Mouse (Mus musculus) c-Kit-negative CD71-positive TER-119-positive erythroid progenitor cells, embryonic 14.5 days (primary cell): ENCODE data around the gene Gm28047.
"Not testable (repeated sequence)": the region's sequence is repeated elsewhere in the genome, so short reads cannot be mapped to it uniquely, and the experiment has no call there.

Source experiments
- DNase-seq: peaks from one replicate; pipeline ENCODE4 v3.0.0-alpha.2; 2013; ENCODE audit warnings: low read depth, low spot score

Gm28047 gene

DNA sequence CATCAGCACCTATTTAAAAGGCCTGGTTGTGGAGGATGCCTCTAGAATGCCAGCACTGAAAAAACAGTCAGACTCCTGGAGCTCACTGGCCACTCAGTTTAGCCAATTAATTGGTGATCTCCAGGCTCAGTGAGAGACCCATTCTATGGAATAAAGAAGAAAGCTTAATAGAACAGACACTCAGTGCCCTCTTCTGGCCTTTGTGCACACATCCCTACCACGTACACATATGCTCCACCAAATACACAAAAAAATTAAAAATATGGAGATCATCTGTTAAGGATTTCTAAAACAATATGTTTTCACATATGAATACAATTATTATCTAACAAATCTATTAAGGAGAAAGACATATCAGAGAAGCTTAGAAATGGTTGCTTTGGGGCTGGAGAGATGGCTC is 4.1 kb downstream of the Gm28047 start:
- DNase-seq = no peak

DNA sequence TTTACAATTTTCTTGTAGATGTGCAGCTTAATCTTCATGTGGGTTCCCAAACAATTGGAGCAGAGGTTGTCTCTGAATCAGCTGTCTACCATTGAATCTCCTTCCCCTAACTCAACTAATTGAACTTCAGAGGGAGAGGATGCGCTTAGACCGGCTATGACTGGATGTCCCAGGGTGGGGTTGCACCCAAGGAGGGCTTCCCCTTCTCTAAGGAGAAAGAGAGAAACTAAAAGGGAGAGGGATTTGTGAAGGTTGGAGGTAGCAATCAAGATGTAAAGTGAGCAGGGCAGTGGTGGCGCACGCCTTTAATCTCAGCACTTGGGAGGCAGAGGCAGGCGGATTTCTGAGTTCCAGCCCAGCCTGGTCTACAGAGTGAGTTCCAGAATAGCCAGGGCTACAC is 5.4 kb downstream of the Gm28047 start:
- DNase-seq = no peak

DNA sequence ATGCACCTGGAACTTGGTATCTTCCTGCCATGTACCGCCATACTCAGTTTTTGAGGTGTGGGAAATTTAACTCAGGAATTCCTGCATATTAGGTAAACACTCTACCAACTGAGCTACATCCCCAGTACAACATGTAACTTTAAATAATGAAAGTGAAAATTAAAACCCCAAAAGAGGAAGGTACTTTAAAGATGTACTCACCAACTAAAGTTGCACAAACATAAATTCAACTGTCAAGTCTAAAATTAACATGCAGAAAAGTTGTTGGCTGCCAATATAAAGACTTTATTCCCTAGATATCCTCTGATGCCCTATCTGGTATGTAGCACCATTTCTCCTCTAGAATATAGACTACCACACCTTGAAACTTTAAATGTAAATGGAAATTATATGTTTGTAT is 7.2 kb downstream of the Gm28047 start:
- no peak for DNase-seq

DNA sequence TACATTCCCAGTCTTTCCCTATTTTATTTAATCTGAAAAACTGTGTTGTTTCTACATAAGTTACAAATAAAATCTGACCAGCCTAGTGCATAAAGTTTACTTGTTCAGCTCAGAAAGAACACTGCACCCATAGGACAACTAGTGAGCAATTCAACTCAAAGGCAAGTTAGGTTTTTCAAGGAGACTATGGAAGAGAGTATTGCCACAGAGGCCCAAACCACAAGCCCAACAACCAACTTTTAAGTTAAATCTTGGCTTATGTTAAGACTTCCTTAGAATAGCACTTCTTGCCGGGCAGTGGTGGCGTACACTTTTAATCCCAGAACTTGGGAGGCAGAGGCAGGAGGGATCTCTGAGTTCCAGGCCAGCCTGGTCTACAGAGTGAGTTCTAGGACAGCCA is 8.7 kb downstream of the Gm28047 start:
- DNase-seq = no peak

DNA sequence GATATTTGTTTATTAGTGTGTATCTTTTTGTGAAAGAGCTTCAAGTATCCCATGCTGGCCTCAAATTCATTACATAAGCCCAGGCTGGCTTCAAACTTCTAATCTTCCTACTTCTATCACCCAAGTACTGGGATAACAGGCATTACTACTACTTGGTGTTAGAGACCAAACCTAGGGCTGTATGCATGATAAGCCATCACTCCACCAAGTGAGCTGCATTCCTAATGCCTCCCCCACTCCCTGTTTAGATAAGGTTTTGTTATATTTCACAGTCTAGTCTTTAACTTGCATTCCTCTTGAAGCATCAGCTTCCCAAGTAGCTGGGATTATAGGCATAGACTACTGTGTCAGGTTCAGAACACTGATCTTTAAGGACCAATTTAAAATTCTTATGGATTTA is 10.6 kb downstream of the Gm28047 start:
- no peak for DNase-seq

DNA sequence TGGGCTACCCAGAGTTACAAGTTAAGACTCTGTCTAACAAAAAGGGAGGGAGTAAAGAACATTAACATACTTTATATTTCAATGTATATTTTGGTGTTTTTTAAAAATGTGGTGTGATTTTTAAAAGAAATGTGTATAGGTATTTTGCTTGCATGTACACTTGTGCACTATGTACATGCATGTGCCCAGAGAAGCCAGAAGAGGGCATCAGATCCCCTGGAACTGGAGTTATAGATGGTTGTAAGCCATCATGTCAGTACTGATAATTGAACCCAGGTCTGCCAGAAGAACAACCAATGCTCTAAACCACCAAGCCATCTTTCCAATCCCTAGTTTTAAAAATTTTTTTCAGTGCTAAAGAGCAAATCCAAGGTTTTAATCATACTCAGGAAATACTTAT is 11.9 kb downstream of the Gm28047 start:
- no peak for DNase-seq

DNA sequence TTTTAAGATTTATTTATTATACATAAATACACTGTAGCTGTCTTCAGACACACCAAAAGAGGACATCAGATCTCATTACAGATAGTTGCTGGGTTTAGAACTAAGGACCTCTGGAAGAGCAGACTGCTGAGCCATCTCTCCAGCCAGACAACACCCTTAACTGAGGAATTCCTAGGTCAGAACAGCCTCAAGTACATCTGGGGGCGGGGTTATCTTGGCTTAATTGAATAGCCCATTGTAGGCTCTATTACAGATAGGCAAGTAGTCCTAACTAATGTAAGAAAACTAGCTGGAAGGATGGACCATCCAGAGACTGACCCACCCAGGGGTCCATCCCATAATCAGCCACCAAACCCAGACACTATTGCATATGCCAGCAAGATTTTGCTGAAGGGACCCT is 16.3 kb downstream of the Gm28047 start:
- DNase-seq = not testable (repeated sequence)

DNA sequence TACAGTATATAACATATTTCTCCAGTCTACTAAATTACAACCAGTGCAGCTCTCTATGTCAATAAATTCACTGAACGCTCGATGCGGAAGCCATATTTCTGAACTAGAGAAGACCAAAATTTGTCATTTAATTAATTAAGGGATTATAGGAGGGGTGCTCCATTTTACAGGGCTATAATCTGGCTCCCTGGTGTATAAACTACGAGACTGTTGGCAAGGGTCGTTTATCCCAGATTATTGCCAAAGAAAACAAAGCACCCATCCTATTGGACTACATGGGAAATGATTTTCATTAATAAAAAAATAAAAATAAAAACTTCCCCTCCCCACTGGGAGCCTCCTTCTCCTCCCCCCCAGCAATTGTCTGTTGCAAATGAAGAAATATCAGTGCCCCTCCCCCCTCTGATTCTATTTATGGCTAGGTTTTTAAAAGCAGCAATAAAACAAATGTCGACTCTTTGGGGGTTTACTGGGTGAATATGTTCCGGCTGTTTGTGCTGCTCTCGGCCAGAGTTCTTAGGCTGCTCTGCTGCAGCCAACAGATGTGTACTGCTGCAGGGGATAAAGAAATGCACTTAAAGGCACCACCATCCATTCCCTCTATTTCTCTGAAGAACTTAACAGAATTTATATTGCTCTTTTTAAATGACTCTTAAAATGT is 30.7 kb downstream of the Gm28047 start:
- DNase-seq = no peak

DNA sequence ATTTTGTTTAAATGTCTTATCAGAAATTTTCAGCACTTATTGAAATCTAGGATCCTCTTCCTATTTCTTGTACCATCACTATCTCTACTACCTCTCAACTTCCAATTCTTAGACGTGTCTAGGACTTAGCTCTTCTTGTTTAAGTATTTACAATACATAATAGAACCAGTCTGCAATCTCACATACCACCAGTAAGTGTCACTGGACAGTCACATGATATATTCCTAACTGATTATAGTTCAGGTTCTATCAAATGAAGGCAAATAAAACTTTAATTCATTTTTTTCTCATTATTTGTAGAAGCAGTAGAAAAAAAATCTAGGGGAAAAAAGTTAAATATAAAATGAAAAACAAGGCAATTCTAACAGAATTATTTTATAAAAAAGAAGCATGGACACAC is 32.2 kb downstream of the Gm28047 start:
- no peak for DNase-seq

DNA sequence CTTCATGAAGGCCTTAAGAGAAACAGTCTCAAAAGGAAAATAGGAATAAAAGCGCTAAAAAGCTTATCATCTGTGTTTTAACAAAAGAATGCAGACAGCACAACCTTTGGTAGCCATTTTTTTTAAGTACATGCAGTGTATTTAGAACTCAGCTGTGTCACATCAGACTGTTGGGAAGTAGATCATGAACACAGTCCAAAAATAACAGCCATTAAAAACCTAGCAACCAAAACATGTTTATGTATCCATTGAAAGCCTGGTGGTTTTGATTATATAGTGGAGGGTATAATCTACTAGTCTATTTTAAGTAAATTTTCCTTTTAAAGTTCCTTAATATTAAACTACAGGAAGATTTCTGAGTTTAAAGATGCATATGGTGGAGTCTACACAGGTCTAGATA is 34.3 kb downstream of the Gm28047 start:
- no peak for DNase-seq

DNA sequence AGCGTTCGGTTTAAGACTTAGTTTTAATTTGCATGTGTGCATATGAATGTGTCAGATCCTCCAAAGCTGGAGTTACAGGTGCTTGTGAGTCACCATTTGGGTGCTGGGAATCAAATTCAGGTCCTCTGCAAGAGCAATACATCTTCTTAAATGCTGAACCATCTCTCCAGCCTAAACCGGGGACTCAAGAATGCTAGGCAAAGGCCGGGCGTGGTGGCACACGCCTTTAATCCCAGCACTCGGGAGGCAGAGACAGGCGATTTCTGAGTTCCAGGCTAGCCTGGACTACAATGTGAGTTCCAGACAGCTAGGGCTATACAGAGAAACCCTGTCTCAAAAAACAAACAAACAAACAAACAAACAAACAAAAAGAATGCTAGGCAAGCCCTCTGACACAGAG is 35.0 kb downstream of the Gm28047 start:
- no peak for DNase-seq

DNA sequence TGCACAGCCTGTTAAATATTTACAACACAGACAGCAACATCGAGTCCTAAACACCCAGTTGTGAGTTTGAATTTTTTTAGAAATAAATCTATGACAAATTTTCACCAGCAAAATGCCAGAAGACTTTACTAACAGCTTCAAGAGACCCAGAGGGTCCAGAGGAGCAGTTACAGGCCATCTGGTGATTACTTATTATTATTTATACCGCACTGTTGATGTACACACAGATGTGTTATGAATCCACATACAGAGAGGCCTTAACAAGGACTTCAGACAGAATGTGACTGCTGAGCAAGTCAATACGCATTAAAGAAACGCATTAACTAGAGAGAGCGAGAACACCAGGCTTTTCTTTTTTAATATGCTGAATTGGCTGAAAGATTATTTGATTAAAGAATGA is 39.4 kb downstream of the Gm28047 start:
- no peak for DNase-seq

DNA sequence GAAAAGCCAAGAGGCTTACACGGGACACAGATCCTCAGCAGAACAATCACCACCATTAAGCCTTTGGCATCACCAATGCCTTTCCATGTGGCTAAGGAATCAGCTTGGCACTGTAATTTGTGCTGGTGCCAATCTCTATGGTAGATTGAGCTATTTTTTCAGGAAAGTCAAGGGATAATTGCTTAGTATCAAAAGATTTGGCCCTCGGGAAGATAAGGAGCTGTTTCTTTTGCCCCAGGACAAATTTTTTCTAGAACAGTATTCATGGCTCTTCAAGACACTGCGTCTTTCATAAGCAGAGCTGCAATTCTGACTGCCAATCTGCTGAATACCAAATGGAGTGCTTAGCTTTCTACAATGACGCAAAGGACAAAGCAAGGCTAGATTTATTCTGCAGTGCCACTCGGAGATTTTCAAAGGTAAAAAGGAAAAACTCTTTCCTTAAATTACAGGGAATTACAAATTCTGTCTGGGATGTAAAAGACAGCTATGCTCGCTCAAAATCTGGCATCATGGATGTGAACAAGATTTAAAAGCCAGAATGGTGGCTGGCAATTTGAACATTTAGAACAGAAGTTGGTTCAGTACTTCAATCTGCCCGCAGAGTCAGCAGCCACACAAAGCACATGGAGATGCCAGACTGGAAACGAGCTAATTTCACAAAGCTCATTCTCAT is 41.0 kb downstream of the Gm28047 start:
- DNase-seq = no peak

DNA sequence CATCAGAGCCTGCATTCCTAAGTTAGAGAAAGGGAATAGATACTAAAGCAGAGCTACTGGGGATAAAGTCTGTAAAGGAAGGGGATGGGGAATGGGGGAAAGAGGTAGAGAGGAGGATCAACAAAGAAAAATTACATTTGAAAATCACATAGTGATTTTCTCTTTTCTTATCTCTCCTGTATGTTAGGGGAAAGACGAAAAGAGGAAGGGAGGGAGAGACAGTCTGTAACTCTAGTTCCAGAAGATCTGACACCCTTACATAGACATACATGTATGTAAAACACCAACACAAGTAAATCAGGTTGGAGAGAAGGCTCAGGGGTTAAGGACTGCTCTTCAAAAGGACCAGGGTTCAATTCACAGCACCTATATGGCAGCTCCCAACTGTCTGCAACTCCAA is 43.7 kb downstream of the Gm28047 start:
- no peak for DNase-seq

DNA sequence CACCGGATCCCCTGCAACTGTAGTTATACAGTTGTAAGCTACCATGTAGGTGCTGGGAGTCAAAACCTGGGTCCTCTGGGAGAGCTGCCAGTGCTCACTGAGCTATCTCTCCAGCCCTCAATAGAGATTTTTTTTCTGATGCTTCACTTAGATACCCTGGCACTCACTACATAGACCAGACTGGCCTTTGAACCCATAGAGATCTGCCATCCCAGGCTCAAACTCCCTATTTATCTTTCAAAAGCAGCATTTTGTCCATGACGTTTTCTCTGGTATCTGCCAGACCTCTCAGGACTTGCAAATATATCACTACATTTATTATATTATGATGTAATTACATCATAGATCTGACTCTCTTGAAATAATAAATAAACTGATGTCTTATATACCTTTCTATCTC is 46.5 kb downstream of the Gm28047 start:
- DNase-seq = no peak

DNA sequence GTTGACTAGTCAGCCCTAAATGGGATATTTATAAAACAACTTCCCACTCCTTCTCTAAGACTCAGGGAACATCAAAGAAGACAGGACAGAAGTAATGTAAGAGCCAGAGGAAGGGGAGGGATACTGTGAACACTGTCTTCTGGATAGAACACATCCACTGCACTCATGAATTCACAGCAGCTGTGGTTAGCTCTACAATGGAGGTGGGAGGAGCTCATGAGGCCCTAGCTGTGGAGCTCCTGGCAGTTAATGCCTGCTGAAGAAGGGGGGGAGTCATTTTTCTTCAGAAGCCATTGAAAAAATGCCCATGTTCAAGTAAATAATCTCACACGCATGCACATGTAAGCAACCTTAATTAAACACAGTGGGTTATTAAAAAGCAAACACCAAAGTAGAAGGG is 47.9 kb downstream of the Gm28047 start:
- no peak for DNase-seq

DNA sequence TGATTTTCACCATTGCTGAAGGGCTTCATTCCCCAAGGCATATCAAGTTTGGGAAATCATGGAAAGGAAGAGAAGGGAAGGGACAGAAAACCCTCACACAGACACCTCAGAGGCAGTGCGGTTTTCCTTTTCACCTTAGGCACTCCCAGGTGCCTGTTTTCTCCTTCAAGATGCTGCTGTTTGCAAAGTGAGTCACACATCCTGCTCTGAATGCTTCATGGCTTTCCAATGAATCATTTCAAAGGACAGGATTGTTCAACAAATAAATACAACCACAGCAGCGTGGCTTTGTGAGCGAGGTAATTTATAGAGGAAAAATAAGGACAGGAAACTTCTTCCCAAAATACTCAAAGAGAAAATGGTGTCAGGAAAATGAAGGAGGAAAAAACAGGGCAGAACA is 52.8 kb downstream of the Gm28047 start:
- DNase-seq = no peak

DNA sequence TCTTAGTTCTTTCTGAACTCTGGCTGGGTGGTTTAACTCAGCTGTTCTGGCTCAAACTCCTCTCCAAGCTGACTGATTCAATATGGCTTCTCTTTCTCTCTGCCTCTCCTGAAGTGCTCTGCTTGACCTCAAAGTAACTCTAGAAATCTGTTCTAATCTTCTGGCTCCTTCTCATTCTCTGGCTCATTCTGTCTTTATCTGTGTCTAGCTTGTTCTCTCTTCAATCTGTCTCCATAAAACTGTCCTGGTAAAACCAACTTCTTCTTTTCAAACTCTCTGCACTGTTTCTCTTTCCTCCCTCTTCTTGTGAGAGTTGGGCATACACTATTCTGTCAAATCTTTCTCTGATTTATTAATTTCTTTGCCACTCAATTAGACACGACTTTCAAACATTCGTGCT is 57.0 kb downstream of the Gm28047 start:
- DNase-seq = no peak

DNA sequence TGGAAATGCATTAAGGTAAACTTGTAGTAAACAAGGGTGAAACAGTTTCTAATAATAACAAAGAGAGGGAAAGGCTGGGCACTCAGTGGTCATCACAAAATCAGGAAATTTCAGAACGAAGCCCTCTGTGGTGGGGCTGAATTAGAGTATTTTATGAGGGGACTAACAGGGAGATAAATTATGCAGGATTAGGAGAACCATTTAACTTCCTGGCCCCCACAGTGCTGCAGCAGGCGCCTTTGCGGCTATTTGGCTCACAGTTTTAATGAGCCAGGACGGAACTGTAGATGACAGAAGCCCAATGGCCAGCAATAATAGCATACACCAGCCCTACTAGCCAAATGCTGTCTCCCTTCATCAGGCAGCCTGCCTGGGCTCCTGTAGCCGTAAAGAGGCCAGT is 61.2 kb downstream of the Gm28047 start:
- DNase-seq = no peak

DNA sequence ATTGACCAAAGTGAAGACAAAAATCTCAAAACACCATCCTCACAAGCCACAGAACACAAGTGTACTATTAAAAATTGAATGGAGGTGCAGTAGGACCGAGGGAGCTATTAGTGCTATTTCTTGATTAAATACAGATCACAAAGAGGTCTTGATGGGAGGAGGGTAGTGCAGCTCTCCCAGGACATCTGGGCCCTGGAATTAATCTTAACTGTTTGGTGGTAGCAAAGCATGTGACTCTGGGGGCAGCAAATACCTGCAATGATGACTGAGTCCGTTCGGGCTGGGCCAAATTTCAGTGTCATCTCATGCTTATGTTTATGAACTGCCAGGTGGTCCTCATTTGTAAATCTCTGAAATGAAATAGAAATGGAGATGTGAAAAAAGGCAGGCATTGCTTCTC is 61.8 kb downstream of the Gm28047 start:
- DNase-seq = no peak

DNA sequence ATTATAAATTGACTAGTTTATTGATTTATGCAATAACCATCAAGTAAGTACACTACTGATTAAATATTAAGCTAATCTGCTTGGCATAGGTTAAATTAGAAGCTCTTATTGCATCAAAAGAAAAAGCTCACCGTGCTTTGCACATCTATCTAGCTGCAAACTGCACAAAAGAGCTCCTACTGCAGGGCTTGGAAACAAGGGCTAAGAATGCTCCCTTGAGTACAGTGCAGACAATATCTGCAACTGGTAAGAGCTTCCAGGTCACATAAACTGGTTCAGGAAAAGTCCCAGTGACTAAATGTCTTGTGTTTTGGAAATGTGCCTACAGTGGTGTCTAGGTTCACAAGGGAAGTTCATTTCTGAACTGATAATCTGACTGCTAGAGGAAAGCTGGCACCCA is 62.4 kb downstream of the Gm28047 start:
- DNase-seq = no peak

DNA sequence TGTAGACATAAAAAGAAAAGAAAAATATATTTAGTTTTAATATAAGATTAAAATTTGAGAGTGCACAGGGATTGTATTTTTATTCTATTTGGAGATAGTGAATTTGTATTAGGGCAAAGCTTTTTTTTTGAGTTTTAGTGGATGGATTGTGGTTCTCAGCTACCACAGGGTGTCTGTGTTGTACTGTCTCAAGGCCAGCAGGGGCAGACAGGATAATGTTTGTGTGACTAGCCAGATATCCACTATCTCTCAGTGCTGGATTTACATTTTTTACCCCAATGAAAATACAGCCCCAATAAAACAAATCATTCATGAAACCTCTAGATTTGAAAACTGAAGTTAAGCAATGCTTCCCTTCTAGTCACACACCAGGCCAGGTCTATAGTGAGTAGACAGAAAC is 67.3 kb downstream of the Gm28047 start:
- no peak for DNase-seq

DNA sequence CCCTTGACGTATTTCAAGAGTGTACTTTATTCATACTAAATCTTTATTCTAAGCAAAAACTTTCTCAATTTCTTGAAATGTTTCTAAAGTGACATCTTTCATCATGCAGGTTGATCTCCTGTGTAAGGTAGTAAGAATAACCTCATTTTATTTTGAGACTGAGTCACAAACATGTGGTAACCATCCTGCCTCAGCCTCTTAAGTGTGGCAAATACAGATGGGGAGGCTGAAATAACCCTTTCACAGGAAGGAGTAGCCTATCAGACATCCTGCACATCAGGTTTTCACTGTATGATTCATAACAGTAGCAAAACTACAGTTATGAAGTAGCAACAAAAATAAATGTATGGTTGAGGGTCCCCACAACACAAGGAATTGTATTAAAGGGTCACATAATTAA is 69.3 kb downstream of the Gm28047 start:
- DNase-seq = no peak

DNA sequence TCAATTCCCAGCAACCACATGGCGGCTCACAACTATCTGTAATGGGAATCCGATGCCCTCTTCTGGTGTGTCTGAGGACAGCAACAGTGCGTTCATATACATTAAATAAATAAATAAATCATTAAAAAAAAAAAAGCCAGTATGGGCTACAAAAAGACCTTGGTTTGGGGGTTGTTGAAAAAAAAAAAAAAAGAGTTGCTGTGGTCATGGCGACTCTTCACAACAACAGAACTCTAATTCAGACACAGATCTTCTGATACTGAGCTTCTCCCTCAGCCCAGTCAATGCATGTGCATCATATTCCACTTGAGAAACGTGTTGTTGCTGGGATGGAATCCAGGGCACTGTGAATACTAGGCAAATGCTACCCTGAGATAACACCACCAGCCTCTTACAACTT is 72.3 kb downstream of the Gm28047 start:
- DNase-seq = no peak
